ENCODE assay signal across 8 mouse cellular contexts in genomic region chr1:79857681-79858388, GRCm38 (mm10). TPM values are rescaled to one million over a fixed set of nuclear protein-coding genes. Genes with fewer than 3 reads are reported as not detected.
DNase-seq lines count a peak whose midpoint lies in the region; ATAC-seq and TF ChIP-seq lines count a peak whose summit lies in the region.

No protein-coding gene starts in this region.

- DNase-seq in kidney, postnatal 10 days, result no peak
- no peak for DNase-seq in limb, embryonic 14.5 days (ENCODE audit: low spot score)
- DNase-seq in thymus, postnatal 0 days (ENCODE audit: low spot score), result no peak
- DNase-seq in cerebellum, adult 8-10 months, result no peak

- peaks cover 33% of the 10 kb centered on the region for H3K4me1 ChIP-seq in kidney, embryonic 15.5 days
- H3K4me1 ChIP-seq in bone marrow, adult 2 months (ENCODE audit: control insufficient read depth, insufficient read depth, low read length), result peaks cover 6% of the 10 kb centered on the region
- peaks cover 33% of the 10 kb centered on the region for H3K4me1 ChIP-seq in forebrain, embryonic 13.5 days
- H3K4me1 ChIP-seq in limb, embryonic 14.5 days (ENCODE audit: control insufficient read depth, insufficient read depth, low read length), result peaks cover 28% of the 10 kb centered on the region
- peaks cover 9% of the 10 kb centered on the region for H3K4me1 ChIP-seq in small intestine, adult 2 months (ENCODE audit: control insufficient read depth, insufficient read depth, insufficient read length, low read length)

- no peaks in the 10 kb centered on the region for H3K36me3 ChIP-seq in kidney, embryonic 15.5 days
- no peaks in the 10 kb centered on the region for H3K36me3 ChIP-seq in forebrain, embryonic 13.5 days (ENCODE audit: poor library complexity, severe bottlenecking)
- no peaks in the 10 kb centered on the region for H3K36me3 ChIP-seq in limb, embryonic 14.5 days (ENCODE audit: control insufficient read depth, insufficient read depth, low read length)
- no peaks in the 10 kb centered on the region for H3K36me3 ChIP-seq in small intestine, adult 2 months (ENCODE audit: control insufficient read depth, insufficient read depth, low read length)

- H3K27me3 ChIP-seq in kidney, embryonic 15.5 days, result no peaks in the 10 kb centered on the region
- H3K27me3 ChIP-seq in forebrain, embryonic 13.5 days, result peaks cover 62% of the 10 kb centered on the region
- peaks cover 4% of the 10 kb centered on the region; the same call in 1 of the 2 replicates for H3K27me3 ChIP-seq in limb, embryonic 14.5 days (ENCODE audit: control insufficient read depth, insufficient read depth, low read length)
- peaks cover 15% of the 10 kb centered on the region for H3K27me3 ChIP-seq in small intestine, adult 2 months (ENCODE audit: control insufficient read depth, insufficient read depth, low read length)

- peak overlapping the region; percentile 65 for H3K9ac ChIP-seq in kidney, embryonic 15.5 days
- H3K9ac ChIP-seq in forebrain, embryonic 13.5 days, result peak overlapping the region; percentile 72
- H3K9ac ChIP-seq in limb, embryonic 14.5 days (ENCODE audit: low read depth, low read length, severe bottlenecking), result peak overlapping the region; percentile 79

- peak; percentile 47 for ATAC-seq in kidney, embryonic 15.5 days (replicated peaks; ENCODE audit: low FRiP score)
- ATAC-seq in forebrain, embryonic 13.5 days, result peak; percentile 37; the same call in 1 of the 2 replicates
- peak; percentile 16; the same call in 1 of the 2 replicates for ATAC-seq in limb, embryonic 14.5 days (ENCODE audit: low FRiP score, low read depth)

- H3K27ac ChIP-seq in kidney, embryonic 15.5 days, result no peak overlapping the region
- H3K27ac ChIP-seq in bone marrow, adult 2 months (ENCODE audit: control insufficient read depth, insufficient read depth, low read depth, low read length, poor library complexity), result no peak overlapping the region; the same call in 1 of the 2 replicates
- no peak overlapping the region for H3K27ac ChIP-seq in forebrain, embryonic 13.5 days
- peak overlapping the region; percentile 38; the same call in 1 of the 2 replicates for H3K27ac ChIP-seq in limb, embryonic 14.5 days (replicated peaks; ENCODE audit: low read depth, low read length)
- H3K27ac ChIP-seq in small intestine, adult 2 months (ENCODE audit: insufficient read depth, low read depth, low read length), result no peak overlapping the region

- no peak for TF ChIP-seq POLR2A in bone marrow, adult 2 months (IDR thresholded peaks at IDR 0.05; ENCODE audit: borderline replicate concordance, control insufficient read depth, low read depth, low read length)
- no peak for TF ChIP-seq POLR2A in limb, embryonic 14.5 days (IDR thresholded peaks at IDR 0.05; ENCODE audit: borderline replicate concordance, extremely low read depth, insufficient read depth, insufficient read length)
- no peak for TF ChIP-seq POLR2A in small intestine, adult 2 months (IDR thresholded peaks at IDR 0.05; ENCODE audit: low read depth, low read length)

- H3K4me3 ChIP-seq in kidney, embryonic 15.5 days (replicated peaks), result peak overlapping the region; percentile 69
- H3K4me3 ChIP-seq in bone marrow, adult 2 months (replicated peaks; ENCODE audit: control insufficient read depth, low read depth, low read length), result peak overlapping the region; percentile 46
- H3K4me3 ChIP-seq in forebrain, embryonic 13.5 days, result peak overlapping the region; percentile 65
- H3K4me3 ChIP-seq in limb, embryonic 14.5 days (replicated peaks; ENCODE audit: low read length), result peak overlapping the region; percentile 79
- peak overlapping the region; percentile 72 for H3K4me3 ChIP-seq in small intestine, adult 2 months (ENCODE audit: low read depth, low read length)

- TF ChIP-seq CTCF in bone marrow, adult 2 months (IDR thresholded peaks at IDR 0.05; ENCODE audit: control insufficient read depth, insufficient read depth, low read length), result no peak
- no peak for TF ChIP-seq CTCF in small intestine, adult 2 months (IDR thresholded peaks at IDR 0.05; ENCODE audit: extremely low read depth, insufficient read length, insufficient replicate concordance, low read depth, low read length)

- no peaks in the 10 kb centered on the region for H3K9me3 ChIP-seq in kidney, embryonic 15.5 days (replicated peaks)
- H3K9me3 ChIP-seq in forebrain, embryonic 13.5 days (replicated peaks), result no peaks in the 10 kb centered on the region
- H3K9me3 ChIP-seq in limb, embryonic 14.5 days (ENCODE audit: control insufficient read depth, low read length), result no peaks in the 10 kb centered on the region

- 4% methylated on average over 32 of the region's 32 CpGs for WGBS in kidney, embryonic 15.5 days
- WGBS in bone marrow, adult 2 months, result 10% methylated on average over 32 of the region's 32 CpGs
- WGBS in forebrain, embryonic 13.5 days, result 4% methylated on average over 32 of the region's 32 CpGs
- WGBS in limb, embryonic 14.5 days, result under 1% methylated on average over 32 of the region's 32 CpGs
- 8% methylated on average over 32 of the region's 32 CpGs for WGBS in small intestine, adult 2 months

- H3K4me2 ChIP-seq in kidney, embryonic 15.5 days, result peak overlapping the region; percentile 81
- H3K4me2 ChIP-seq in forebrain, embryonic 13.5 days, result peak overlapping the region; percentile 97
- H3K4me2 ChIP-seq in limb, embryonic 14.5 days (replicated peaks; ENCODE audit: low read depth, low read length, severe bottlenecking), result peak overlapping the region; percentile 96

RNA-seq across cellular contexts. Expression of gene Serpine2, which starts 3.1 kb away (rescaled TPM):
- polyA plus RNA-seq in kidney, embryonic 15.5 days (2015; fragmentation: Nextera tagmentation; extraction: Ambion mirVana), result 139 and 181 TPM in 2 replicates
- 56.1 and 86.2 TPM in 2 replicates for polyA plus RNA-seq in bone marrow, adult 2 months (2011; ENCODE audit: insufficient read depth, insufficient read length, low replicate concordance, missing spikeins)
- 27.3 and 35.5 TPM in 2 replicates for polyA plus RNA-seq in forebrain, embryonic 13.5 days (2015; fragmentation: Nextera tagmentation; extraction: Ambion mirVana)
- 107 and 117 TPM in 2 replicates for polyA plus RNA-seq in limb, embryonic 14.5 days (2012; rRNA removed)
- polyA plus RNA-seq in limb, embryonic 14.5 days (2014; fragmentation: Nextera tagmentation; extraction: Ambion mirVana), result 159 and 176 TPM in 2 replicates
- 2.2 and 4.4 TPM in 2 replicates for polyA plus RNA-seq in small intestine, adult 2 months (2012; rRNA removed)
- polyA plus RNA-seq in thymus, postnatal 0 days (2015; fragmentation: Nextera tagmentation; extraction: Ambion mirVana), result 48.0 and 54.6 TPM in 2 replicates
